7 mouse cellular contexts compared by ENCODE assay signal in genomic region chr19:25406481-25407184, GRCm38 (mm10).
DNase-seq lines count a peak whose midpoint lies in the region; ATAC-seq and TF ChIP-seq lines count a peak whose summit lies in the region.

No protein-coding gene starts in this region.

- H3K36me3 ChIP-seq in embryonic facial prominence, embryonic 13.5 days, result peaks cover 26% of the 10 kb centered on the region
- H3K36me3 ChIP-seq in limb, embryonic 14.5 days (ENCODE audit: control insufficient read depth, insufficient read depth, low read length), result peaks cover 25% of the 10 kb centered on the region
- no peaks in the 10 kb centered on the region for H3K36me3 ChIP-seq in midbrain, postnatal 0 days (ENCODE audit: insufficient read depth, low read length)

- peak; percentile 77 for ATAC-seq in embryonic facial prominence, embryonic 13.5 days (ENCODE audit: insufficient number of reproducible peaks, insufficient read depth, low FRiP score, low TSS enrichment, low read depth)
- ATAC-seq in limb, embryonic 14.5 days (ENCODE audit: low FRiP score, low read depth), result peak; percentile 74
- ATAC-seq in midbrain, postnatal 0 days (ENCODE audit: low FRiP score), result peak; percentile 67

- H3K4me2 ChIP-seq in embryonic facial prominence, embryonic 13.5 days, result peak overlapping the region; percentile 91
- peak overlapping the region; percentile 86 for H3K4me2 ChIP-seq in limb, embryonic 14.5 days (replicated peaks; ENCODE audit: low read depth, low read length, severe bottlenecking)
- H3K4me2 ChIP-seq in midbrain, postnatal 0 days (ENCODE audit: low read depth, low read length, poor library complexity, severe bottlenecking), result peak overlapping the region; percentile 83

- peak overlapping the region; percentile 69 for H3K9ac ChIP-seq in embryonic facial prominence, embryonic 13.5 days
- peak overlapping the region; percentile 68 for H3K9ac ChIP-seq in limb, embryonic 14.5 days (ENCODE audit: low read depth, low read length, severe bottlenecking)
- peak overlapping the region; percentile 33; the same call in 1 of the 2 replicates for H3K9ac ChIP-seq in midbrain, postnatal 0 days (replicated peaks; ENCODE audit: low read length, poor library complexity, severe bottlenecking)

- peaks cover 29% of the 10 kb centered on the region for H3K4me1 ChIP-seq in embryonic facial prominence, embryonic 13.5 days
- H3K4me1 ChIP-seq in limb, embryonic 14.5 days (ENCODE audit: control insufficient read depth, insufficient read depth, low read length), result peaks cover 63% of the 10 kb centered on the region
- H3K4me1 ChIP-seq in midbrain, postnatal 0 days (ENCODE audit: insufficient read depth, low read length), result peaks cover 6% of the 10 kb centered on the region

- H3K4me3 ChIP-seq in embryonic facial prominence, embryonic 13.5 days, result peak overlapping the region; percentile 48
- H3K4me3 ChIP-seq in limb, embryonic 14.5 days (replicated peaks; ENCODE audit: low read length), result peak overlapping the region; percentile 47
- peak overlapping the region; percentile 38 for H3K4me3 ChIP-seq in midbrain, postnatal 0 days (ENCODE audit: low read depth, low read length)

- peak; percentile 10; the same call in 1 of the 2 replicates for TF ChIP-seq CTCF in midbrain, postnatal 0 days (IDR thresholded peaks at IDR 0.05)

- no peak for TF ChIP-seq POLR2A in limb, embryonic 14.5 days (IDR thresholded peaks at IDR 0.05; ENCODE audit: borderline replicate concordance, extremely low read depth, insufficient read depth, insufficient read length)

- peak; percentile 80 for DNase-seq in adrenal gland, postnatal 25 days
- DNase-seq in heart, adult 8-10 months (ENCODE audit: low spot score), result peak; percentile 71
- DNase-seq in kidney, adult 8-10 months, result peak; percentile 81
- DNase-seq in limb, embryonic 14.5 days (ENCODE audit: low spot score), result peak; percentile 72
- DNase-seq in midbrain, postnatal 0 days (ENCODE audit: low spot score), result peak; percentile 51
- DNase-seq in telencephalon, adult 2 months (ENCODE audit: low read depth, low spot score), result peak; percentile 21

- no peaks in the 10 kb centered on the region; the same call in 1 of the 2 replicates for H3K9me3 ChIP-seq in embryonic facial prominence, embryonic 13.5 days
- H3K9me3 ChIP-seq in limb, embryonic 14.5 days (ENCODE audit: control insufficient read depth, low read length), result no peaks in the 10 kb centered on the region
- no peaks in the 10 kb centered on the region for H3K9me3 ChIP-seq in midbrain, postnatal 0 days (ENCODE audit: low read length)

- no peaks in the 10 kb centered on the region for H3K27me3 ChIP-seq in embryonic facial prominence, embryonic 13.5 days
- H3K27me3 ChIP-seq in limb, embryonic 14.5 days (ENCODE audit: control insufficient read depth, insufficient read depth, low read length), result no peaks in the 10 kb centered on the region
- 0 out of 2 replicates have a peak, but pooled peaks cover 4% of the 10 kb centered on the region for H3K27me3 ChIP-seq in midbrain, postnatal 0 days (ENCODE audit: insufficient read depth, low read length)

- under 1% methylated on average over 28 of the region's 28 CpGs for WGBS in embryonic facial prominence, embryonic 13.5 days
- WGBS in limb, embryonic 14.5 days, result under 1% methylated on average over 27 of the region's 28 CpGs
- WGBS in midbrain, postnatal 0 days, result under 1% methylated on average over 26 of the region's 28 CpGs

- peak overlapping the region; percentile 87 for H3K27ac ChIP-seq in embryonic facial prominence, embryonic 13.5 days
- peak overlapping the region; percentile 94 for H3K27ac ChIP-seq in limb, embryonic 14.5 days (replicated peaks; ENCODE audit: low read depth, low read length)
- no peak overlapping the region for H3K27ac ChIP-seq in midbrain, postnatal 0 days (ENCODE audit: low read depth, low read length)

Comparison
In these comparisons a context has a peak if more than half of its experiments do, and no peak if none do; other contexts are left out.
1. DNase-seq: peak in every context shown above with its lines; median percentile 81 in kidney, adult 8-10 months; 80 in adrenal gland, postnatal 25 days; 72 in limb, embryonic 14.5 days; 71 in heart, adult 8-10 months; 51 in midbrain, postnatal 0 days; 21 in telencephalon, adult 2 months.